Mouse (Mus musculus) liver, embryonic 14.5 days (tissue): ENCODE data around the gene Ebp.

Experiments used
- CTCF ChIP-seq: IDR thresholded peaks from 2 replicates; pipeline ENCODE4 v1.5.1; 2016; ENCODE audit warnings: antibody characterized with exemption, low read depth, control low read depth
- EP300 ChIP-seq: IDR thresholded peaks from 2 replicates; pipeline ENCODE4 v1.6.1; 2016; ENCODE audit warnings: antibody characterized with exemption, low read depth

- no peak for TF ChIP-seq CTCF
- no peak for TF ChIP-seq EP300
Measured at GRCm38 (mm10) chrX:8223473-8223872, 30.2 kb upstream of the Ebp start.
